Mouse (Mus musculus) mesoderm, embryonic 11.5 days (tissue): ENCODE measurements around the gene Hypm.

Experiments
- DNase-seq: peaks from one replicate; pipeline ENCODE4 v3.0.0-alpha.2; 2012; ENCODE audit warnings: low read depth, low spot score

The Hypm gene

DNA sequence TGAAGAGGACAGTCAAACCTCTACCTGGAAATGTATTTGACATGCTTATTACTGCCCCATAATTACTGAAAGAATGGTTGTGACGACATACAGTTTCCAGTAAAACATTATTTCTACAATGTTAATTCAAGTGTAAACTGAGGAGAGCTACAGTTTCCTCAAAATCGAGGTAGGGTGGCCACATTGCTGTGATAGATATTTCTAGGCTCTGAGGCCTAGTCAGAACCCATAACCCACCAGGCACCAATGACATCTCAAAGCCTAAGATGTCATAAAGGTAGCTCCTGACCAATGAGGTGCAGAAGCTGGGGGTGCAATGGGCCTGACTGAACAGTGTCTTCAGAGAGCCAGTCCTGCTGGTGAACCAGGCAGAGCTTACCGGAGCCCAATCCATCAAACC, at the start of gene Hypm:
Gene Hypm (plus strand): TSS at position 301 of the 400 bp plus-strand sequence.
- no peak for DNase-seq

DNA sequence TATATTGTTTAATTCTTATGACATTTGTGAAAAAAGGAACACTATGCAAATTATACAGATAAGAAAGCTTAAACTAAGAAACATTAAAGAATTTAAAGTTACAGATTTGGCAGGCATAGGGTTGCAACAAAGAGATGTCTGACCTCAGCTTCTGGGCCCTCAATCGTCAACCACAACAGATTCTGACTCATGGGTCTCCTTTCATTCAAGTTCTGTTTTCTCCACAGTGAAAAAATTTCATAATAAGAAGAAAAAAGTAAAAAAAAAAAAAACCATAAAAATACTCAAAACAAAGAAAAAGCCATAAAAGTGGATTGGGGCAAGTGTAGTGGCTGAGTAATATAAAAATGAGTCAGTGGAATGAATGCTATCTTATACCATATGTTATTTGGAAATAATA, 36.6 kb upstream of the Hypm start:
- no peak for DNase-seq

GRCm38 (mm10) chrX:9812469-9812868, 34.3 kb upstream of the Hypm start:
- no peak for DNase-seq

DNA sequence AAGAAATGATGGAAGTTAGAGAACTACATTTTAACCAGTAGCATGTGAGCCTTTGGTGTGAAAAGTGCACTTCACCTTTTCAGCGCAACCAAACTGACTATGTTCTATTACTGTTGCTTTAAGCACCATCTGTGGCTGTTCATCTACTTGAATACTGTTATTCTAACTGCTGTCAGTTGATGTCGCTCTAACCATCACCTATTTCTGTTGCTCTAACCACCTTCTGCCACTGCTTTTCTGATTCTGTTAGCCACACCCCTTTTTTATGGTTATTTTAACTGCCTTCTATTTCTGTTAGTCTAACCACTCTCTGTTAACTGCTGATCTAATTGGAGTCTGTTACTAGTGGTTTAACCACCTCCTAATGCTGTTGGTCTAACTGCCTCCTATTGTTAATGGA, 11.9 kb upstream of the Hypm start:
- DNase-seq: no peak

DNA sequence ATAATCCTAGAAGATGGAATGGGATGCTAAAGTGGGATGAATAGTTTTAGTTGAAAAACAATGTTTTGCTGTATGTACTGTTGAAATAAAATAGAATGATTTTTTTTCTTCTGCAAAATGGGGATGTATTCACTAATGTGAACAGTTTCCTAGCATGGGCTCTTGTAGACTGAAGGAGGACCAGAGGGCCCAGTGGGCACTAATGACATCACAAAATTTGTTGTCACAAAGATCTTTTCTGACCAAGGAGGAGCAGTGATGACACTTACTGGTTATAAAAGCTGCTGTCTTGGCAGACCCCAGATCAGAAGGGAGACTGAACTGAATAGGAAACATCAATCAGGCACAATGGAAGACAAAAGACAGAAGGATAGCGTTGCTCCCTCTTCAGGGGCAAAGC, 2.7 kb downstream of the Hypm start, which contains the start of gene H2al3:
Gene H2al3 (plus strand): TSS at position 301 of the 400 bp plus-strand sequence.
- DNase-seq: no peak

- no peak for DNase-seq
Measured at GRCm38 (mm10) chrX:9861859-9862258, 15.1 kb downstream of the Hypm start.

DNA sequence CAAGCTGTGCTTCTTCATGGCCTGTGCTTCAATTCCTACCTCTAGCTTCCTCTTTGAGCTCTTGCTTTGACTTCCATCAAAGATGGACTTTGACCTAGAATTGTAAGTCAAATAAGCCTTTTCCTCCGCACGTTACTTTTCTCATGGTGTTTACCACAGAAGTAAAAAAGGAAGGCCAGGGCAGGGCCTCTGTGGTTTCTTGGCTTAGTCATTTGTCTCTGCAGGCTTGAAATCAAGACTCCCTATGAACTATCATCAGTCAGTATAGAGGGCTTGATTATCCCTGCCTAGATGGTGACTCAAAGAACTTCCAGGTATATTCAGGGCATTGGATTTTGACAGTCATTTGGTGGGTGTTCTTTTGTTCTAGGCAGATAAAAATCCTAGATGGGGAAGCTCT, 28.8 kb downstream of the Hypm start:
- DNase-seq: no peak

GRCm38 (mm10) chrX:9885322-9885721, 38.6 kb downstream of the Hypm start, which contains the start of gene Sytl5:
Gene Sytl5, plus strand, starts transcription at chrX:9885622.
- DNase-seq: no peak
